Mouse (Mus musculus): ENCODE results near the gene Cdkn1b. TPM values are rescaled to one million over a fixed set of nuclear protein-coding genes. Genes with fewer than 3 reads are reported as not detected.

The Cdkn1b gene
- polyA plus RNA-seq, 1 experiment from 2014 or later = 21.7 TPM

DNA sequence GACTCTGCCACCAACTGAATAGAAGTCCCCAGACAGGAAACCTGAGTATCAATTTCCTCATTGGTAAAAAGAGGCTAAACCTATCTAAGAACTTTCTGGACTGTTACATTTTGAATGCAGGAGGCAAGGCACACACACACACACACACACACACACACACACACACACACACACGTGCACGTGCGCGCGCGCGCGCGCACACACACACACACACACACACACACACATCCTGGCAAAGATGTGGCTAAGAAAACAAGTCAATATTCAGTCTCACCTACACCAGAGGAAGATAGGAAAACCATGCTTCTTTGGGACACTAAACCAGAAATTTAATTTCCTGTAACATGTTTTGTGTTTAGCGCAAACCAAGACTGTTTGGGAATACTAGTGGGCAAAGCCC lies 1.4 kb upstream of the Cdkn1b start:
- Histone ChIP-seq H3K27ac (ENCODE audit: low read length) (no peak overlapping the region), H3K9me3 (ENCODE audit: control insufficient read depth, low read length) (no peaks in the 10 kb centered on the region), H3K4me1 (replicated peaks; ENCODE audit: control insufficient read depth, insufficient read depth, low read length) (peaks cover 23% of the 10 kb centered on the region), H3K27me3 (ENCODE audit: control insufficient read depth, insufficient read depth, low read depth, low read length) (no peaks in the 10 kb centered on the region), H3K4me3 (ENCODE audit: low read length) (no peak overlapping the region), H3K4me2 (ENCODE audit: low read depth, low read length) (no peak overlapping the region), H3K9ac (ENCODE audit: low read length) (no peak overlapping the region), H3K36me3 (ENCODE audit: control insufficient read depth, insufficient read depth, low read length) (0 out of 2 replicates have a peak, but pooled peaks cover 5% of the 10 kb centered on the region)
- WGBS = 76% methylated on average over 10 of the region's 10 CpGs
- no peak for ATAC-seq (ENCODE audit: low read depth)

DNA sequence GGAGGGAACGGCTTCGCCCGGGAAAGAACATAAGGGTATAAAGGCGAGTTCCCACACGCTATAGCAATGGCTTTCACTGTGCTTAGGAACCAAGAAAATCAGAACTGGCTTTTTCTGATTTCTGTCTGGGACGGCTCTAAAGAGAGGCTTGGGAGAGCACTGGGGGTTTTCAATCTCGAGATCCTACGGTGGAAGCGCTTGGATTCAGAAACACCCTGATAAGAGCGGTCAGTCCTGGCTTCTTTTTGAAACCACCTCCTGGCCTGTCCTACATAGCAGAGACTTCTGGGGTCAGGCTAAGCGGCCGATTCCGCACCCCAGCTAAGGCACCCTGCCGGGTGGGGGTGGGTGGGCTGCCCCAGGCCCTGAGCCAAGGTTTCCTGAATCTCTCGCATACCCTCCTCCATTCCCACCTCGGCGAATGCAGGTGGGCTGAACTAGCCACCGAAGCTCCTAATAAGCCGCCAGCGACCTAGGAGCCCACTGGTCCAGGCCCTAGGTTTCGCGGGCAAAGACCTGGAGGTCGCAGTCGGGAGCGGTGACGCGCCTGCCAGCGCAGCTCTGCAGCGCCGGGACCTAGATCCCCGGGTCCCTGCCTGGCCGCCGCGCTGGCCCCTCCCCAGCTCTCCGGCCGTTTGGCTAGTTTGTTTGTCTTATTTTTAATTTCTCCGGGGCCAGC lies 551 bp upstream of the Cdkn1b start:
- Histone ChIP-seq H3K27ac (ENCODE audit: low read length) (peak overlapping the region; percentile 84), H3K4me1 (replicated peaks; ENCODE audit: control insufficient read depth, insufficient read depth, low read length) (peaks cover 24% of the 10 kb centered on the region), H3K9ac (ENCODE audit: low read length) (peak overlapping the region; percentile 92), H3K27me3 (ENCODE audit: control insufficient read depth, insufficient read depth, low read depth, low read length) (no peaks in the 10 kb centered on the region), H3K4me3 (ENCODE audit: low read length) (peak overlapping the region; percentile 96), H3K36me3 (ENCODE audit: control insufficient read depth, insufficient read depth, low read length) (0 out of 2 replicates have a peak, but pooled peaks cover 6% of the 10 kb centered on the region), H3K4me2 (ENCODE audit: low read depth, low read length) (peak overlapping the region; percentile 89), H3K9me3 (ENCODE audit: control insufficient read depth, low read length) (no peaks in the 10 kb centered on the region)
- peak; percentile 2; the same call in 1 of the 2 replicates for ATAC-seq (ENCODE audit: low read depth)
- WGBS = 7% methylated on average over 37 of the region's 37 CpGs

- ATAC-seq (ENCODE audit: low read depth) = no peak
- Histone ChIP-seq H3K4me1 (replicated peaks; ENCODE audit: control insufficient read depth, insufficient read depth, low read length) (peaks cover 27% of the 10 kb centered on the region), H3K36me3 (ENCODE audit: control insufficient read depth, insufficient read depth, low read length) (0 out of 2 replicates have a peak, but pooled peaks cover 6% of the 10 kb centered on the region), H3K4me3 (ENCODE audit: low read length) (peak overlapping the region; percentile 96), H3K9ac (ENCODE audit: low read length) (peak overlapping the region; percentile 92), H3K9me3 (ENCODE audit: control insufficient read depth, low read length) (no peaks in the 10 kb centered on the region), H3K4me2 (ENCODE audit: low read depth, low read length) (peak overlapping the region; percentile 83), H3K27me3 (ENCODE audit: control insufficient read depth, insufficient read depth, low read depth, low read length) (no peaks in the 10 kb centered on the region), H3K27ac (ENCODE audit: low read length) (peak overlapping the region; percentile 93)
- under 1% methylated on average over 32 of the region's 32 CpGs for WGBS
Measured at GRCm38 (mm10) chr6:134921014-134921694, 953 bp downstream of the Cdkn1b start.

GRCm38 (mm10) chr6:134921695-134922510 lies 1.7 kb downstream of the Cdkn1b start:
- H3K27ac ChIP-seq (ENCODE audit: low read length) = no peak overlapping the region
- H3K4me2 ChIP-seq (ENCODE audit: low read depth, low read length) = peak overlapping the region; percentile 83
- WGBS = 9% methylated on average over 20 of the region's 20 CpGs
- H3K9ac ChIP-seq (ENCODE audit: low read length) = peak overlapping the region; percentile 92
- H3K4me1 ChIP-seq (replicated peaks; ENCODE audit: control insufficient read depth, insufficient read depth, low read length) = peaks cover 23% of the 10 kb centered on the region
- H3K36me3 ChIP-seq (ENCODE audit: control insufficient read depth, insufficient read depth, low read length) = 0 out of 2 replicates have a peak, but pooled peaks cover 6% of the 10 kb centered on the region
- no peak for ATAC-seq (ENCODE audit: low read depth)
- no peaks in the 10 kb centered on the region for H3K27me3 ChIP-seq (ENCODE audit: control insufficient read depth, insufficient read depth, low read depth, low read length)
- peak overlapping the region; percentile 96 for H3K4me3 ChIP-seq (ENCODE audit: low read length)
- H3K9me3 ChIP-seq (ENCODE audit: control insufficient read depth, low read length) = no peaks in the 10 kb centered on the region

- no peak for ATAC-seq (ENCODE audit: low read depth)
- H3K9ac ChIP-seq (ENCODE audit: low read length) = peak overlapping the region; percentile 92; the same call in 1 of the 2 replicates
- WGBS = 50% methylated on average over 9 of the region's 9 CpGs
- H3K27me3 ChIP-seq (ENCODE audit: control insufficient read depth, insufficient read depth, low read depth, low read length) = no peaks in the 10 kb centered on the region
- no peak overlapping the region for H3K27ac ChIP-seq (ENCODE audit: low read length)
- H3K4me3 ChIP-seq (ENCODE audit: low read length) = peak overlapping the region; percentile 96
- H3K4me1 ChIP-seq (replicated peaks; ENCODE audit: control insufficient read depth, insufficient read depth, low read length) = peaks cover 19% of the 10 kb centered on the region
- H3K4me2 ChIP-seq (ENCODE audit: low read depth, low read length) = peak overlapping the region; percentile 83
- no peaks in the 10 kb centered on the region for H3K9me3 ChIP-seq (ENCODE audit: control insufficient read depth, low read length)
- H3K36me3 ChIP-seq (ENCODE audit: control insufficient read depth, insufficient read depth, low read length) = 0 out of 2 replicates have a peak, but pooled peaks cover 6% of the 10 kb centered on the region
Measured at GRCm38 (mm10) chr6:134922511-134923195, 2.5 kb downstream of the Cdkn1b start.

- H3K27ac ChIP-seq (ENCODE audit: low read length) = no peak overlapping the region
- 0 out of 2 replicates have a peak, but pooled peaks cover 6% of the 10 kb centered on the region for H3K36me3 ChIP-seq (ENCODE audit: control insufficient read depth, insufficient read depth, low read length)
- peak overlapping the region; percentile 41; the same call in 1 of the 2 replicates for H3K9ac ChIP-seq (ENCODE audit: low read length)
- WGBS = 74% methylated on average over 4 of the region's 4 CpGs
- H3K4me1 ChIP-seq (replicated peaks; ENCODE audit: control insufficient read depth, insufficient read depth, low read length) = peaks cover 17% of the 10 kb centered on the region
- H3K9me3 ChIP-seq (ENCODE audit: control insufficient read depth, low read length) = no peaks in the 10 kb centered on the region
- H3K4me3 ChIP-seq (ENCODE audit: low read length) = peak overlapping the region; percentile 13; the same call in 1 of the 2 replicates
- no peaks in the 10 kb centered on the region for H3K27me3 ChIP-seq (ENCODE audit: control insufficient read depth, insufficient read depth, low read depth, low read length)
- no peak for ATAC-seq (ENCODE audit: low read depth)
- H3K4me2 ChIP-seq (ENCODE audit: low read depth, low read length) = peak overlapping the region; percentile 34; the same call in 1 of the 2 replicates
Measured at GRCm38 (mm10) chr6:134923670-134924069, 3.5 kb downstream of the Cdkn1b start.

- Histone ChIP-seq H3K4me3 (ENCODE audit: low read length) (no peak overlapping the region), H3K36me3 (ENCODE audit: control insufficient read depth, insufficient read depth, low read length) (0 out of 2 replicates have a peak, but pooled peaks cover 6% of the 10 kb centered on the region), H3K4me2 (ENCODE audit: low read depth, low read length) (no peak overlapping the region), H3K27me3 (ENCODE audit: control insufficient read depth, insufficient read depth, low read depth, low read length) (no peaks in the 10 kb centered on the region), H3K4me1 (replicated peaks; ENCODE audit: control insufficient read depth, insufficient read depth, low read length) (peaks cover 18% of the 10 kb centered on the region), H3K9me3 (ENCODE audit: control insufficient read depth, low read length) (no peaks in the 10 kb centered on the region), H3K9ac (ENCODE audit: low read length) (no peak overlapping the region), H3K27ac (ENCODE audit: low read length) (no peak overlapping the region)
- WGBS = 72% methylated on average over 3 of the region's 3 CpGs
- ATAC-seq (ENCODE audit: low read depth) = no peak
Measured at GRCm38 (mm10) chr6:134924262-134924661, 4.1 kb downstream of the Cdkn1b start.

DNA sequence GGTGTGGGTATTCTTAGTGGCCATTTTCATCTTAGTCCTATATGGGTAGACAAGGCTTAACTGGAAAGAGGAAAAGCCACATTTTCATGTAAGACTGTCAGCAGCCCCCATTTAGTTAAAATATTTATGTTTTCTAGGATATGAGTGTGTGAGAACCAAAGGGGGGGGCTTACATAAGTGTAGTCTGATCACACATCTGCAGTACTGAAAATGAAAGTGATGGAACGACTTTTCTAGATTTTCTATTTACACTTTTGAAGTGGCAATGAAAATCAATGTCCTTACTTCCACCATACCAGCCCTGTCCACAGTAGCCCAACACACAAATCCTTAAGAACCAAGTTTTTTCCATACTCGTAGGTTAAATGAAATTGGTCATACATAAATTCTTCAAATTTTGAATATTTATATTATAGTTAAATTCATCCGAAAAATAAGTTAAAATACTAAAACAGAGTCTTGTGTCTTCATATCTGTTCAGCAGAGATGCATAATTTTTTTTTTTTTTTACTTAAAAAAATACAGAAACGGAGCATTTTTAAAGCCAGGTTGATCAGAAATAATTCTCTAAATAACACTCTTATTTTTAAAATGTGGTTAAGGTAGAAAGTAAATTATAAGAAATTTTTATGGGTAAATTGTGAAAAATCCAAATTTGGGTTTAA lies 5.6 kb downstream of the Cdkn1b start:
- H3K4me3 ChIP-seq (ENCODE audit: low read length) = no peak overlapping the region
- 0 out of 2 replicates have a peak, but pooled peaks cover 6% of the 10 kb centered on the region for H3K36me3 ChIP-seq (ENCODE audit: control insufficient read depth, insufficient read depth, low read length)
- no peaks in the 10 kb centered on the region for H3K27me3 ChIP-seq (ENCODE audit: control insufficient read depth, insufficient read depth, low read depth, low read length)
- WGBS = 62% methylated on average over 4 of the region's 4 CpGs
- peak overlapping the region; percentile 25; the same call in 1 of the 2 replicates for H3K4me2 ChIP-seq (ENCODE audit: low read depth, low read length)
- H3K27ac ChIP-seq (ENCODE audit: low read length) = no peak overlapping the region
- H3K9ac ChIP-seq (ENCODE audit: low read length) = 0 out of 2 replicates have a peak overlapping the region, but pooled peaks have one; percentile 4
- no peak for ATAC-seq (ENCODE audit: low read depth)
- peaks cover 31% of the 10 kb centered on the region for H3K4me1 ChIP-seq (replicated peaks; ENCODE audit: control insufficient read depth, insufficient read depth, low read length)
- no peaks in the 10 kb centered on the region for H3K9me3 ChIP-seq (ENCODE audit: control insufficient read depth, low read length)

Measured in lung, embryonic 16.5 days (tissue).